Mouse (Mus musculus): ENCODE measurements at regions not wholly inside any gene's neighbourhood (a gene's known extent, or its start where the extent isn't known, plus 50 kb on each side); places are given as distances from the start of the nearest gene placed in this dataset.

- no peaks in the 10 kb centered on the region for H3K4me1 ChIP-seq (replicated peaks)
- no peak overlapping the region for H3K4me2 ChIP-seq
- 48% methylated on average over 2 of the region's 2 CpGs for WGBS (ENCODE audit: insufficient replicate concordance)
- H3K4me3 ChIP-seq (replicated peaks) = no peak overlapping the region
- H3K27ac ChIP-seq (replicated peaks) = no peak overlapping the region
- no peaks in the 10 kb centered on the region for H3K9me3 ChIP-seq (replicated peaks)
- no peak overlapping the region for H3K9ac ChIP-seq
- no peaks in the 10 kb centered on the region for H3K36me3 ChIP-seq (replicated peaks)
- no peaks in the 10 kb centered on the region for H3K27me3 ChIP-seq
- ATAC-seq (ENCODE audit: insufficient read depth) = no peak
These were observed 858.8 kb downstream of the Car8 start for GRCm38 (mm10) chr4:7379996-7380395.

- WGBS (ENCODE audit: insufficient replicate concordance) = 44% methylated on average over 3 of the region's 3 CpGs
- ATAC-seq (ENCODE audit: insufficient read depth) = no peak
- Histone ChIP-seq H3K27ac (replicated peaks) (no peak overlapping the region), H3K9ac (no peak overlapping the region), H3K4me3 (replicated peaks) (no peak overlapping the region), H3K36me3 (replicated peaks) (no peaks in the 10 kb centered on the region), H3K4me2 (no peak overlapping the region), H3K9me3 (replicated peaks) (no peaks in the 10 kb centered on the region), H3K4me1 (replicated peaks) (no peaks in the 10 kb centered on the region), H3K27me3 (no peaks in the 10 kb centered on the region)
These were observed 874.4 kb downstream of the Car8 start for GRCm38 (mm10) chr4:7364238-7365040.

GRCm38 (mm10) chr4:7363508-7363907, 875.3 kb downstream of the Car8 start:
- H3K9ac ChIP-seq = no peak overlapping the region
- no peaks in the 10 kb centered on the region for H3K27me3 ChIP-seq
- no peak overlapping the region for H3K4me2 ChIP-seq
- no peak for ATAC-seq (ENCODE audit: insufficient read depth)
- no peaks in the 10 kb centered on the region for H3K4me1 ChIP-seq (replicated peaks)
- H3K4me3 ChIP-seq (replicated peaks) = no peak overlapping the region
- H3K27ac ChIP-seq (replicated peaks) = no peak overlapping the region
- H3K9me3 ChIP-seq (replicated peaks) = no peaks in the 10 kb centered on the region
- 73% methylated on average over 2 of the region's 2 CpGs for WGBS (ENCODE audit: insufficient replicate concordance)
- H3K36me3 ChIP-seq (replicated peaks) = no peaks in the 10 kb centered on the region

- no peak overlapping the region for H3K27ac ChIP-seq (replicated peaks)
- H3K4me1 ChIP-seq (replicated peaks) = no peaks in the 10 kb centered on the region
- H3K36me3 ChIP-seq (replicated peaks) = no peaks in the 10 kb centered on the region
- no peak overlapping the region for H3K4me3 ChIP-seq (replicated peaks)
- no peaks in the 10 kb centered on the region for H3K27me3 ChIP-seq
- no peak overlapping the region for H3K4me2 ChIP-seq
- H3K9ac ChIP-seq = no peak overlapping the region
- 56% methylated on average over 3 of the region's 3 CpGs for WGBS (ENCODE audit: insufficient replicate concordance)
- H3K9me3 ChIP-seq (replicated peaks) = no peaks in the 10 kb centered on the region
- ATAC-seq (ENCODE audit: insufficient read depth) = no peak
These were observed 882.6 kb downstream of the Car8 start for GRCm38 (mm10) chr4:7356202-7356601.

- no peak overlapping the region for H3K9ac ChIP-seq
- H3K4me1 ChIP-seq (replicated peaks) = no peaks in the 10 kb centered on the region
- 59% methylated on average over 1 of the region's 1 CpGs for WGBS (ENCODE audit: insufficient replicate concordance)
These were observed 891.5 kb downstream of the Car8 start for GRCm38 (mm10) chr4:7347317-7347716.

GRCm38 (mm10) chr4:7341159-7341558, 897.7 kb downstream of the Car8 start:
- Histone ChIP-seq H3K36me3 (replicated peaks) (no peaks in the 10 kb centered on the region), H3K4me2 (no peak overlapping the region), H3K27me3 (no peaks in the 10 kb centered on the region), H3K27ac (replicated peaks) (no peak overlapping the region), H3K4me1 (replicated peaks) (no peaks in the 10 kb centered on the region), H3K4me3 (replicated peaks) (no peak overlapping the region), H3K9me3 (replicated peaks) (no peaks in the 10 kb centered on the region), H3K9ac (no peak overlapping the region)
- no peak for ATAC-seq (ENCODE audit: insufficient read depth)
- WGBS (ENCODE audit: insufficient replicate concordance) = 67% methylated on average over 1 of the region's 1 CpGs

More at GRCm38 (mm10) chr4:7347317-7347716, 891.5 kb downstream of the Car8 start:
- Histone ChIP-seq H3K4me3 (replicated peaks) (no peak overlapping the region), H3K27me3 (no peaks in the 10 kb centered on the region), H3K36me3 (replicated peaks) (no peaks in the 10 kb centered on the region), H3K27ac (replicated peaks) (no peak overlapping the region), H3K9me3 (replicated peaks) (no peaks in the 10 kb centered on the region), H3K4me2 (no peak overlapping the region)
- no peak for ATAC-seq (ENCODE audit: insufficient read depth)

- no peaks in the 10 kb centered on the region for H3K36me3 ChIP-seq (replicated peaks)
- no peak overlapping the region for H3K27ac ChIP-seq (replicated peaks)
- H3K4me2 ChIP-seq = no peak overlapping the region
- H3K9ac ChIP-seq = no peak overlapping the region
- no peaks in the 10 kb centered on the region for H3K9me3 ChIP-seq (replicated peaks)
- H3K27me3 ChIP-seq = no peaks in the 10 kb centered on the region
- 21% methylated on average over 4 of the region's 4 CpGs for WGBS (ENCODE audit: insufficient replicate concordance)
- ATAC-seq (ENCODE audit: insufficient read depth) = no peak
- H3K4me1 ChIP-seq (replicated peaks) = no peaks in the 10 kb centered on the region
- H3K4me3 ChIP-seq (replicated peaks) = no peak overlapping the region
These were observed 924.6 kb downstream of the Car8 start for GRCm38 (mm10) chr4:7314261-7314660.

GRCm38 (mm10) chr4:7313219-7313618, 925.6 kb downstream of the Car8 start:
- H3K27me3 ChIP-seq = no peaks in the 10 kb centered on the region
- no peaks in the 10 kb centered on the region for H3K9me3 ChIP-seq (replicated peaks)
- no peaks in the 10 kb centered on the region for H3K36me3 ChIP-seq (replicated peaks)
- no peaks in the 10 kb centered on the region for H3K4me1 ChIP-seq (replicated peaks)
- H3K4me3 ChIP-seq (replicated peaks) = no peak overlapping the region
- 23% methylated on average over 2 of the region's 2 CpGs for WGBS (ENCODE audit: insufficient replicate concordance)
- no peak for ATAC-seq (ENCODE audit: insufficient read depth)
- H3K27ac ChIP-seq (replicated peaks) = no peak overlapping the region
- H3K9ac ChIP-seq = no peak overlapping the region
- no peak overlapping the region for H3K4me2 ChIP-seq

- H3K27me3 ChIP-seq = no peaks in the 10 kb centered on the region
- H3K4me2 ChIP-seq = no peak overlapping the region
- no peaks in the 10 kb centered on the region for H3K4me1 ChIP-seq (replicated peaks)
- no peak overlapping the region for H3K27ac ChIP-seq (replicated peaks)
- no peaks in the 10 kb centered on the region for H3K36me3 ChIP-seq (replicated peaks)
- H3K9me3 ChIP-seq (replicated peaks) = no peaks in the 10 kb centered on the region
- WGBS (ENCODE audit: insufficient replicate concordance) = 49% methylated on average over 1 of the region's 1 CpGs
- ATAC-seq (ENCODE audit: insufficient read depth) = no peak
- H3K4me3 ChIP-seq (replicated peaks) = no peak overlapping the region
- H3K9ac ChIP-seq = no peak overlapping the region
These were observed 926.7 kb downstream of the Car8 start for GRCm38 (mm10) chr4:7312160-7312559.

GRCm38 (mm10) chr4:7269047-7269446, 969.8 kb downstream of the Car8 start:
- H3K27me3 ChIP-seq = no peaks in the 10 kb centered on the region
- H3K27ac ChIP-seq (replicated peaks) = no peak overlapping the region
- no peaks in the 10 kb centered on the region for H3K9me3 ChIP-seq (replicated peaks)
- H3K4me3 ChIP-seq (replicated peaks) = no peak overlapping the region
- no peak for ATAC-seq (ENCODE audit: insufficient read depth)
- H3K9ac ChIP-seq = no peak overlapping the region
- H3K4me1 ChIP-seq (replicated peaks) = no peaks in the 10 kb centered on the region
- H3K4me2 ChIP-seq = no peak overlapping the region
- no peaks in the 10 kb centered on the region for H3K36me3 ChIP-seq (replicated peaks)
- 64% methylated on average over 4 of the region's 4 CpGs for WGBS (ENCODE audit: insufficient replicate concordance)

- 59% methylated on average over 2 of the region's 2 CpGs for WGBS (ENCODE audit: insufficient replicate concordance)
- ATAC-seq (ENCODE audit: insufficient read depth) = no peak
- Histone ChIP-seq H3K36me3 (replicated peaks) (no peaks in the 10 kb centered on the region), H3K4me3 (replicated peaks) (no peak overlapping the region), H3K27me3 (no peaks in the 10 kb centered on the region), H3K27ac (replicated peaks) (no peak overlapping the region), H3K9me3 (replicated peaks) (no peaks in the 10 kb centered on the region), H3K4me1 (replicated peaks) (no peaks in the 10 kb centered on the region), H3K4me2 (no peak overlapping the region), H3K9ac (no peak overlapping the region)
These were observed 982.4 kb downstream of the Car8 start for GRCm38 (mm10) chr4:7256486-7256885.

GRCm38 (mm10) chr4:7253616-7254015, 985.2 kb downstream of the Car8 start:
- no peaks in the 10 kb centered on the region for H3K27me3 ChIP-seq
- WGBS (ENCODE audit: insufficient replicate concordance) = 45% methylated on average over 2 of the region's 2 CpGs
- no peak for ATAC-seq (ENCODE audit: insufficient read depth)

More at GRCm38 (mm10) chr4:7253616-7254015, 985.2 kb downstream of the Car8 start:
- Histone ChIP-seq H3K9me3 (replicated peaks) (no peaks in the 10 kb centered on the region), H3K4me3 (replicated peaks) (no peak overlapping the region), H3K9ac (no peak overlapping the region), H3K27ac (replicated peaks) (no peak overlapping the region), H3K4me2 (no peak overlapping the region), H3K4me1 (replicated peaks) (no peaks in the 10 kb centered on the region), H3K36me3 (replicated peaks) (no peaks in the 10 kb centered on the region)

Data from liver, embryonic 15.5 days (tissue).